ENCODE assay signal across 20 mouse cellular contexts in the genomic region with DNA sequence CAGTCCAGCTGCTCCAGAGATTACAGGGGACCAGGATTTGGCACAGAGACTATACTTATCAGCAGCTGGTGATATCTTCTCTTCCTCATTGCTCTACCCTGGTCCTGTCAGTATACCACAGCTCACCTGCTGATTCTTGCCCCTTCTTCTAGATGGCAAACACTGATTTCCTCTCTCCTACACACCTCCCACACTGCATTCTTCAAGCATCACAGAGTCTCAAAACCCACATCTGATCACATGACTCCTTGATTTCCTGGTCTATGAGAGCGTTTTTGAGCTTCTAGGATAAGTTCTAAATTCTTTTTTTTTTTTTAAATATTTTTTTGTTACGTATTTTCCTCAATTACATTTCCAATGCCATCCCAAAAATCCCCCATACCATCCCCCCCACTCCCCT.
A peak's percentile ranks its signal among the peaks of the same experiment; 100 is the strongest.
DNase-seq lines count a peak whose midpoint lies in the region; ATAC-seq and TF ChIP-seq lines count a peak whose summit lies in the region.
"Had no signal": no experiment of that assay in that cellular context is flagged by ENCODE, and none has a peak within 500 bp of the region (broad histone marks: within the 10 kb centered on the region; RNA-seq: fewer than 3 reads in every experiment).

No protein-coding gene starts in this region.

- no peak overlapping the region for H3K4me3 ChIP-seq in embryonic facial prominence, embryonic 15.5 days (replicated peaks)
- no peak overlapping the region for H3K4me3 ChIP-seq in embryonic facial prominence, embryonic 10.5 days
- H3K4me3 ChIP-seq in intestine, embryonic 16.5 days (ENCODE audit: low read length), result no peak overlapping the region
- H3K4me3 ChIP-seq in intestine, embryonic 15.5 days (replicated peaks), result no peak overlapping the region
- no peak overlapping the region for H3K4me3 ChIP-seq in intestine, postnatal 0 days (ENCODE audit: low read depth, low read length)
- H3K4me3 ChIP-seq: forebrain, embryonic 12.5 days; heart, embryonic 12.5 days; hindbrain, embryonic 15.5 days had no signal

- H3K9me3 ChIP-seq in embryonic facial prominence, embryonic 15.5 days (replicated peaks), result no peaks in the 10 kb centered on the region
- H3K9me3 ChIP-seq in embryonic facial prominence, embryonic 10.5 days, result no peaks in the 10 kb centered on the region
- no peaks in the 10 kb centered on the region for H3K9me3 ChIP-seq in intestine, embryonic 16.5 days (ENCODE audit: control insufficient read depth, low read length)
- H3K9me3 ChIP-seq in intestine, embryonic 15.5 days, result no peaks in the 10 kb centered on the region
- H3K9me3 ChIP-seq in intestine, postnatal 0 days (ENCODE audit: control insufficient read depth), result no peaks in the 10 kb centered on the region
- H3K9me3 ChIP-seq: forebrain, embryonic 12.5 days; heart, embryonic 12.5 days; hindbrain, embryonic 15.5 days had no signal

- no peak overlapping the region for H3K4me2 ChIP-seq in embryonic facial prominence, embryonic 15.5 days (replicated peaks)
- H3K4me2 ChIP-seq in intestine, embryonic 16.5 days (ENCODE audit: low read depth, low read length), result no peak overlapping the region
- H3K4me2 ChIP-seq in intestine, embryonic 15.5 days (replicated peaks), result no peak overlapping the region
- no peak overlapping the region for H3K4me2 ChIP-seq in intestine, postnatal 0 days (replicated peaks; ENCODE audit: low read depth)
- H3K4me2 ChIP-seq: forebrain, embryonic 12.5 days; heart, embryonic 12.5 days; hindbrain, embryonic 15.5 days had no signal

- no peak for ATAC-seq in embryonic facial prominence, embryonic 15.5 days (ENCODE audit: insufficient number of reproducible peaks, low FRiP score, low TSS enrichment, low read depth)
- 0 out of 2 replicates have a peak, but pooled peaks have one; percentile 13 for ATAC-seq in intestine, embryonic 16.5 days
- no peak for ATAC-seq in intestine, embryonic 15.5 days
- ATAC-seq in CD4-positive, CD25-positive, alpha-beta regulatory T cell, adult 4 months, result peak; percentile 70
- ATAC-seq in intestine, postnatal 0 days, result 0 out of 2 replicates have a peak, but pooled peaks have one; percentile 36
- ATAC-seq in granulocyte monocyte progenitor cell, adult 5-6 weeks (replicated peaks; ENCODE audit: poor library complexity, severe bottlenecking), result no peak
- ATAC-seq: activated CD4-positive, CD25-positive, alpha-beta regulatory T cell, adult 4 months; forebrain, embryonic 16.5 days had no signal

- H3K9ac ChIP-seq in embryonic facial prominence, embryonic 15.5 days, result no peak overlapping the region
- no peak overlapping the region for H3K9ac ChIP-seq in intestine, embryonic 16.5 days (ENCODE audit: low read depth, low read length)
- no peak overlapping the region for H3K9ac ChIP-seq in intestine, embryonic 15.5 days
- H3K9ac ChIP-seq in intestine, postnatal 0 days (ENCODE audit: low read depth, low read length), result no peak overlapping the region
- H3K9ac ChIP-seq: forebrain, embryonic 12.5 days; heart, embryonic 12.5 days; hindbrain, embryonic 15.5 days had no signal

- TF ChIP-seq CTCF in intestine, postnatal 0 days (IDR thresholded peaks at IDR 0.05; ENCODE audit: low read depth), result no peak

- no peak for DNase-seq in embryonic facial prominence, embryonic 10.5 days (ENCODE audit: low spot score)
- DNase-seq: adrenal gland, postnatal 14 days; B cell, adult 2 months; cerebellum, adult 11-12 months; cerebellum, adult 9-11 months; cerebellum, postnatal 36 days; gastrocnemius, postnatal 25 days; heart, adult 11 months; heart, postnatal 36 days had no signal

- H3K4me1 ChIP-seq in embryonic facial prominence, embryonic 15.5 days, result peaks cover 22% of the 10 kb centered on the region
- peaks cover 23% of the 10 kb centered on the region for H3K4me1 ChIP-seq in embryonic facial prominence, embryonic 10.5 days
- peaks cover 23% of the 10 kb centered on the region for H3K4me1 ChIP-seq in intestine, embryonic 16.5 days (ENCODE audit: control insufficient read depth, insufficient read depth, low read length)
- H3K4me1 ChIP-seq in intestine, embryonic 15.5 days (replicated peaks), result no peaks in the 10 kb centered on the region; the same call in 1 of the 2 replicates
- H3K4me1 ChIP-seq in intestine, postnatal 0 days (replicated peaks; ENCODE audit: control insufficient read depth, insufficient read depth, low read length), result peaks cover 7% of the 10 kb centered on the region; the same call in 1 of the 2 replicates
- H3K4me1 ChIP-seq: forebrain, embryonic 12.5 days; hindbrain, embryonic 15.5 days had no signal

- H3K27ac ChIP-seq in embryonic facial prominence, embryonic 15.5 days (replicated peaks), result peak overlapping the region; percentile 81; the same call in 1 of the 2 replicates
- no peak overlapping the region for H3K27ac ChIP-seq in embryonic facial prominence, embryonic 10.5 days (replicated peaks)
- H3K27ac ChIP-seq in intestine, embryonic 16.5 days (ENCODE audit: low read length), result no peak overlapping the region
- H3K27ac ChIP-seq in intestine, embryonic 15.5 days, result no peak overlapping the region
- H3K27ac ChIP-seq in intestine, postnatal 0 days (ENCODE audit: low read depth, low read length), result no peak overlapping the region
- H3K27ac ChIP-seq: forebrain, embryonic 12.5 days; hindbrain, embryonic 15.5 days had no signal

- no peaks in the 10 kb centered on the region for H3K27me3 ChIP-seq in embryonic facial prominence, embryonic 15.5 days
- H3K27me3 ChIP-seq in embryonic facial prominence, embryonic 10.5 days (replicated peaks; ENCODE audit: low read depth, poor library complexity, severe bottlenecking), result no peaks in the 10 kb centered on the region
- H3K27me3 ChIP-seq in intestine, embryonic 16.5 days (replicated peaks; ENCODE audit: control insufficient read depth, insufficient read depth, low read length), result no peaks in the 10 kb centered on the region
- no peaks in the 10 kb centered on the region for H3K27me3 ChIP-seq in intestine, embryonic 15.5 days (replicated peaks)
- H3K27me3 ChIP-seq in intestine, postnatal 0 days (replicated peaks; ENCODE audit: control insufficient read depth, insufficient read depth, low read length), result no peaks in the 10 kb centered on the region
- H3K27me3 ChIP-seq: forebrain, embryonic 12.5 days; heart, embryonic 12.5 days; hindbrain, embryonic 15.5 days had no signal

- WGBS in embryonic facial prominence, embryonic 15.5 days, result 94% methylated on average over 2 of the region's 2 CpGs
- 89% methylated on average over 2 of the region's 2 CpGs for whole genome bisulfite sequencing in embryonic facial prominence, embryonic 10.5 days
- 89% methylated on average over 2 of the region's 2 CpGs for WGBS in intestine, embryonic 16.5 days
- WGBS in intestine, embryonic 15.5 days, result 88% methylated on average over 2 of the region's 2 CpGs
- WGBS in intestine, postnatal 0 days, result 85% methylated on average over 2 of the region's 2 CpGs

- no peaks in the 10 kb centered on the region for H3K36me3 ChIP-seq in embryonic facial prominence, embryonic 15.5 days
- no peaks in the 10 kb centered on the region; the same call in 1 of the 2 replicates for H3K36me3 ChIP-seq in embryonic facial prominence, embryonic 10.5 days (replicated peaks)
- no peaks in the 10 kb centered on the region for H3K36me3 ChIP-seq in intestine, embryonic 16.5 days (ENCODE audit: control insufficient read depth, insufficient read depth, low read length)
- no peaks in the 10 kb centered on the region for H3K36me3 ChIP-seq in intestine, embryonic 15.5 days
- H3K36me3 ChIP-seq in intestine, postnatal 0 days (ENCODE audit: control insufficient read depth, insufficient read depth), result peaks cover 5% of the 10 kb centered on the region; the same call in 1 of the 2 replicates
- H3K36me3 ChIP-seq: forebrain, embryonic 12.5 days; heart, embryonic 12.5 days; hindbrain, embryonic 15.5 days had no signal

Comparison
In these comparisons a context has a peak if more than half of its experiments do, and no peak if none do; other contexts are left out.
1. ATAC-seq: peak in intestine, embryonic 16.5 days (single experiment), CD4-positive, CD25-positive, alpha-beta regulatory T cell, adult 4 months (single experiment) and intestine, postnatal 0 days (single experiment); none in embryonic facial prominence, embryonic 15.5 days (single experiment), intestine, embryonic 15.5 days (single experiment) and granulocyte monocyte progenitor cell, adult 5-6 weeks (single experiment).